Mouse (Mus musculus): ENCODE data around the gene Itm2b.

Itm2b gene

DNA sequence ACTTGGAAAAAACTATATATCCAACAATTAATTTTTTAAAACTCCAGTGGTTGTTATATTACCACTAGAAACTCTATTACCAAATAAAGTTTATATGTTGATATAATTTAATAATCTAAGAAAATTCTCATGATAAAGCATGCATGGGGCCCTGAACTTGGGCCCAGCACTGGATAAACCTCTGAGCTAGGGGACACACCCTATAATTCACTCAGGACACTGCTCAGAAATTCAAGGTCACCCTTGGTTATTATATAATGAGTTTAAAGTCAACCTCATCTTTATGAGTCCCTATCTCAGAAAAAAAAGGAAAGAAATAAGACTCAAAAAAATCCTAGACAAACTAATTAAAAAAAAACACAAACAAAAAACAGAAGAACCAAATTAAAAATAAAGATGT lies 68.2 kb downstream of the Itm2b start:
- no peak for DNase-seq

DNA sequence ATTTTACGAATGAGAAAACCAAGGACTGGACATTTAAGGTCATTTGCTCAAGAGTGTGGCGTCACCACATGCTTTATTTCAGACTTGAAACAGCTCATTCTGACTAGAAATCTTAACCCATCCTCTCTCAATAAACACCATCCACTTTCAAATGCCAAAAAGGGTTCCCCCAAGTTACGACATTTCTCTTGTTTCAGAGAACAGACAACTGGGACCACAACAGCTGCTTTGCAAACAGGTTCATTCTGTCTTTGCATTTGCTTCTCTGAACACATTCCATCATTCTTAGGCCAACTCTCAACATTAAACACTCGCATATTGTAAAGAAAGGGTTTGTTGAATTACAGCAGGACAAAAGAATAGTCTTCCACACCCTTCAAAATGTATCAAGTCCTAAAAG lies 71.2 kb downstream of the Itm2b start:
- DNase-seq: no peak

DNA sequence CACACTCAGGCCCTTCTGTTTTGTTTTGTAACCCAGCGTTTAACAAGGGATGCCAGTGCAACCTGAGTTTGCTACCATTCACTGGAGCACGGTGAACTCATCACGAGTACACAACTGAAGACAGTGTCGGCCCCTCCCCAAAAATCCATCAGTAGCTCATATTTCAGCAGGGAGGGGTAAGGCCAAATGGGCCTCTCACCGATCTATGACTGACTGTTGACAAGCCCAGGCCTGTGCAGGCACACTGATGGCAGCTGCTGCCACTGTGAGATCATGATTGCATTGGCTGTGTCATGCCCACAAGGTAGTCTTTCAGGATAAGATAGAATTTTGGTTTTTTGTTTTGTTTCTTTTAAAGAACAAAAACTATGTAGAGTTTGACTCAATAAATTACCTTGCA lies 71.7 kb downstream of the Itm2b start:
- DNase-seq: no peak

DNA sequence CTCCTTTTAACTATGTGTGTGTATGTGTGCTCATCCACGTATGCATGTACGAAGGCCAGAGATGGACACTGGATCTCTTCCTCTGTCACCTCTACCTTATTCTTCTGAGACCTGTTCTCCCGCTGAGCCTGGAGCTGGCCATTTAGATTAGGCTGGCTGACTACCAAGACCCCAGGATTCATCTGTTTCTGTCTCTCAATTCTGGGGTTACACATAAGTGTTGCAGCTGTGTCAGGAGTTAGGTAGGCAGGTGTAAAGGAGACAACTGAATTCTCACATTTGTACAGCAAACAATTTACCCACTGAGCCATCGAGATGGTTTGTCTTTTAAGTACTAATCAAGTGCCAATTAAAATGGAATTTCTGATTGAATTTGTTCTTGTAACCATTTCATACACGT lies 72.2 kb downstream of the Itm2b start:
- no peak for DNase-seq

All from kidney, postnatal 10 days (tissue).